Mouse (Mus musculus) liver, postnatal 0 days (tissue): ENCODE results near the gene Arfip1. TPM values are rescaled to one million over a fixed set of nuclear protein-coding genes. Genes with fewer than 3 reads are reported as not detected.

Source experiments
- ATAC-seq: fragments of 200-750 bp; cut with Nextera tagmentation; 2 replicates; pipeline ENCODE4 v1.8.0; 2017; ENCODE audit warnings: mild to moderate bottlenecking, moderate library complexity
- DNase-seq: peaks from one replicate; pipeline ENCODE4 v3.0.0-alpha.2; 2016
- H3K27ac ChIP-seq: fragments of 300-500 bp; sonication (generic); 2 replicates; pipeline ENCODE4 v1.5.1; 2014; ENCODE audit warnings: antibody characterized with exemption, moderate library complexity, mild to moderate bottlenecking, low read depth
- H3K27me3 ChIP-seq: fragments of 300-500 bp; sonication (generic); 2 replicates; pipeline ENCODE4 v1.6.1; 2014; ENCODE audit warnings: low read length, control low read depth, mixed read lengths; ENCODE audit not compliant: insufficient read depth
- H3K36me3 ChIP-seq: fragments of 300-500 bp; sonication (generic); replicated peaks from 2 replicates; pipeline ENCODE4 v1.6.1; 2014; ENCODE audit warnings: mild to moderate bottlenecking, control low read depth, low read length, moderate library complexity, mixed read lengths; ENCODE audit not compliant: insufficient read depth
- H3K4me1 ChIP-seq: fragments of 300-500 bp; sonication (generic); 2 replicates; pipeline ENCODE4 v1.6.1; 2014; ENCODE audit warnings: antibody characterized with exemption, mild to moderate bottlenecking, control low read depth; ENCODE audit not compliant: insufficient read depth
- H3K4me2 ChIP-seq: fragments of 300-500 bp; sonication (generic); 2 replicates; pipeline ENCODE4 v1.6.1; 2014; ENCODE audit warnings: low read depth, mild to moderate bottlenecking, low read length, moderate library complexity, mixed read lengths
- H3K4me3 ChIP-seq: fragments of 300-500 bp; sonication (generic); 2 replicates; pipeline ENCODE4 v1.5.1; 2014; ENCODE audit warnings: low read depth, low read length
- H3K9ac ChIP-seq: fragments of 300-500 bp; sonication (generic); replicated peaks from 2 replicates; pipeline ENCODE4 v1.6.1; 2014; ENCODE audit warnings: mild to moderate bottlenecking, moderate library complexity
- H3K9me3 ChIP-seq: fragments of 300-500 bp; sonication (generic); 2 replicates; pipeline ENCODE4 v1.6.1; 2016; ENCODE audit warnings: mild to moderate bottlenecking, control low read depth, low read length, mixed read lengths
- CTCF ChIP-seq: sonication (generic); IDR thresholded peaks from 2 replicates; pipeline ENCODE4 v1.5.1; 2016; ENCODE audit warnings: antibody characterized with exemption, low read depth
- EP300 ChIP-seq: IDR thresholded peaks from 2 replicates; pipeline ENCODE4 v1.6.1; 2016; ENCODE audit warnings: antibody characterized with exemption, low read depth, mild to moderate bottlenecking
- WGBS: fragments of 180-500 bp; shearing (Covaris S2); extraction: QIAGEN DNeasy Blood & Tissue Kit; methylation state at CpG from one replicate; pipeline ENCODE4 v1.1.7; 2014; ENCODE audit not compliant: insufficient replicate concordance; 5-methylcytosine and 5-hydroxymethylcytosine counted together
- polyA plus RNA-seq: library from polyadenylated mRNA; unstranded; fragments of >200 nt; fragmentation: Nextera tagmentation; extraction: Ambion mirVana; gene quantifications from 2 replicates; pipeline ENCODE4 v1.2.1, GENCODE M21; 2015

Gene Arfip1
- polyA plus RNA-seq, 1 experiment from 2014 or later, result 15.1 TPM

DNA sequence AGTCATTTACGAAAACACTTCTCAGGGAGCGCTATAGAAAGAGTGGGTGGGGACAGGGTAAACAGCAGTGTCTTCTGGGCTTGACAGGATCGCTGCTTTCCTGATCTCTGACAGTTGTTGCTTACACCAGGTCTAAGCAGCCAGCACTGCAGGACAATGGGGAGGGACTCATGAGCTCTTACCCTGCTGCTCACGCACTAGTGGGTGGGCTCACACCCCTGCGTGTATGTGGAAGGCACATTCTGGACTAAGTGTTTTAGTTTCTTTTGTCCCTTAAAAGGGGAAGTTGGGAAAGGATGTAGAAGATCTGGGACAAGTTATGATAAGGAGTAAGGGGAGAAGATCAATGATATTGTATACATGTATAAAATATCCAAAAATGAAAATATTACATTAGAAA lies 49.2 kb downstream of the Arfip1 start:
- H3K9me3 ChIP-seq, result no peaks in the 10 kb centered on the region
- H3K9ac ChIP-seq, result no peak overlapping the region
- ATAC-seq (no peak), DNase-seq (no peak)
- TF ChIP-seq EP300 (no peak), CTCF (no peak)
- WGBS, result 62% methylated on average over 5 of the region's 5 CpGs
- H3K4me2 ChIP-seq, result no peak overlapping the region
- H3K4me3 ChIP-seq, result no peak overlapping the region
- H3K27me3 ChIP-seq, result no peaks in the 10 kb centered on the region
- no peaks in the 10 kb centered on the region for H3K4me1 ChIP-seq
- no peak overlapping the region for H3K27ac ChIP-seq
- H3K36me3 ChIP-seq, result no peaks in the 10 kb centered on the region

- TF ChIP-seq EP300, result no peak
- no peak for TF ChIP-seq CTCF
- Histone ChIP-seq H3K4me2 (no peak overlapping the region), H3K9me3 (no peaks in the 10 kb centered on the region), H3K9ac (no peak overlapping the region), H3K4me3 (no peak overlapping the region), H3K4me1 (no peaks in the 10 kb centered on the region), H3K27ac (no peak overlapping the region), H3K27me3 (no peaks in the 10 kb centered on the region), H3K36me3 (no peaks in the 10 kb centered on the region)
- 68% methylated on average over 2 of the region's 2 CpGs for WGBS
- DNase-seq (no peak), ATAC-seq (no peak)
Measured at GRCm38 (mm10) chr3:84529021-84529420, 53.4 kb downstream of the Arfip1 start.

DNA sequence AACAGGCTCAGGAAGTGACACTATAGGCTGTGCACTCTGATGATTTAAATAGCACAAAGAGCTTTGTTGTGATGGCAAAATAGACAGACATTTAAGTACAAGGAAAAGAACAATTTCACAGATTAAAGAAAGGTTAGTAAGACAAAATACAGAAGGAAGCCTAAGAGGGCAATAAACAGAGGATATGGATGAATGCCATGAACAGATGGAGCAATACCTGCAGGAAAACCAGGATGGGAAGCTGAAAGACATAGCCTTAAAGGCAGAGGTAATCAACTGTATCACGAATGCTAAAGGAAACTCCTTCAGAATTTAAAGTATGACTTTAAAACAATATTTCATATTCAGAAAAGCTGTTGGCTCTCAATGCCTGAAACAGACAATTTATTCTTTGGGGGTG lies 57.5 kb downstream of the Arfip1 start:
- Histone ChIP-seq H3K4me2 (no peak overlapping the region), H3K27me3 (no peaks in the 10 kb centered on the region), H3K4me1 (no peaks in the 10 kb centered on the region), H3K36me3 (no peaks in the 10 kb centered on the region), H3K9ac (no peak overlapping the region), H3K9me3 (no peaks in the 10 kb centered on the region), H3K4me3 (no peak overlapping the region), H3K27ac (no peak overlapping the region)
- TF ChIP-seq CTCF (no peak), EP300 (no peak)
- DNase-seq (no peak), ATAC-seq (no peak)
- WGBS, result 67% methylated on average over 1 of the region's 1 CpGs

GRCm38 (mm10) chr3:84516163-84516562 lies 66.3 kb downstream of the Arfip1 start:
- Histone ChIP-seq H3K27ac (no peak overlapping the region), H3K4me3 (no peak overlapping the region), H3K9me3 (no peaks in the 10 kb centered on the region), H3K4me2 (no peak overlapping the region), H3K9ac (no peak overlapping the region), H3K27me3 (no peaks in the 10 kb centered on the region), H3K36me3 (no peaks in the 10 kb centered on the region; the same call in none of the 2 replicates), H3K4me1 (0 out of 2 replicates have a peak, but pooled peaks cover 4% of the 10 kb centered on the region)
- ATAC-seq (no peak), DNase-seq (no peak)
- no peak for TF ChIP-seq CTCF
- TF ChIP-seq EP300, result no peak
- 92% methylated on average over 3 of the region's 3 CpGs for WGBS

- TF ChIP-seq EP300, result no peak
- TF ChIP-seq CTCF, result no peak
- no peaks in the 10 kb centered on the region for H3K27me3 ChIP-seq
- ATAC-seq, result no peak
- no peaks in the 10 kb centered on the region; the same call in none of the 2 replicates for H3K36me3 ChIP-seq
- WGBS, result 67% methylated on average over 6 of the region's 6 CpGs
- no peak overlapping the region for H3K27ac ChIP-seq
- H3K9me3 ChIP-seq, result no peaks in the 10 kb centered on the region
- no peak for DNase-seq
- H3K4me1 ChIP-seq, result 0 out of 2 replicates have a peak, but pooled peaks cover 4% of the 10 kb centered on the region
- no peak overlapping the region for H3K9ac ChIP-seq
- H3K4me2 ChIP-seq, result no peak overlapping the region
- no peak overlapping the region for H3K4me3 ChIP-seq
Measured at GRCm38 (mm10) chr3:84512774-84513515, 69.5 kb downstream of the Arfip1 start.

DNA sequence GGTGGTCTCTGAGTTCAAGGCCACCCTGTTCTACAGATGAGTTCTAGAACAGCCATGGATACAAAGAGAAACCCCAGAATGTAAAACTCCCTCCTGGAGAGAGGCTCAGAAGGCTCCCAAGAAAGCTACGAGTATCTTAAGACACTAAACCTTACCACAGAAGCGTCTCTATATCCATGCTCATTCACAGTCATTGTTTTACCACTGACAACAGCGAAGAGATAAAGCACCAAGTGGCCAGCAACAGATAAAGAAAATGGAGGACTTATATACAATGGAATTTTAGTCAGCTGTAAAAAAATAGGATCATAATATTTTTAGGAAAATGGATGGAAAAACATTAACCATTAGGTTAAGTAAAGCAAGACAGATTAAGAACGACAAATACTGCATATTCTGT lies 77.2 kb downstream of the Arfip1 start:
- Histone ChIP-seq H3K9ac (no peak overlapping the region), H3K4me2 (no peak overlapping the region), H3K27ac (no peak overlapping the region), H3K36me3 (0 out of 2 replicates have a peak, but pooled peaks cover 2% of the 10 kb centered on the region), H3K4me1 (no peaks in the 10 kb centered on the region), H3K27me3 (no peaks in the 10 kb centered on the region), H3K4me3 (no peak overlapping the region), H3K9me3 (no peaks in the 10 kb centered on the region)
- no peak for ATAC-seq
- no peak for TF ChIP-seq EP300
- TF ChIP-seq CTCF, result no peak
- DNase-seq, result no peak
- WGBS, result 55% methylated on average over 4 of the region's 4 CpGs
